Mouse (Mus musculus) 416B (cell line): Measurements from ENCODE around the gene Lyrm9.

Experiments used
- DNase-seq: peaks from one replicate; pipeline ENCODE4 v3.0.0; 2011; ENCODE audit warnings: low read depth

Lyrm9 gene

DNA sequence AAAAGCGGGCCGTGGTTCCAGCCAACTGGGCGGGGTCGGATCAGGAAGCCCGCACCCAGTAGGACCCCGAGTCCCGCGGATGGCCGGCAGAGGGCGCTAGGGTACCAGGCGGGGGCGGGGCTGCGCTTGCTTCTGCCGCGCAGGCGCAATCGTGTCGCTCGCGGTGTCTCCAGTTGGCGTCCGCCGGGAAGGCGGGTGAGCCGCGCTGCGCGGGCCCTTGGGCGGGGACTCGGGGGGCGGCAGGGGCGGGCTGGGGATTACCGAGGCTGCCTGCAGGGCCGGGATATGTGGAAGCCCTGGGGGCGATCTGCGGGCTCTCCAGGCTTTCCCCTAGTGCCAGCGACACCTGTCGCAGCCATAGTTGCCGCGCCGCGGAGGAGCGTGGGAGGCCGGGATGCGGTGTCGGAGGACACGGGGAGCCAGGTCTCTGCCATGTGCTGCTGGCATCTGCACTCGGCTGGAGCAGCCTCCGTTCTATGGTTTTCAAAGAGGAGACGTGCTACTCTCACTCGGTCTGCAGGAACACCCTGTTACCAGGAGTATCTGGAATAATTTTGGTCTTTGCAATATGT is at the start of gene Lyrm9:
Gene Lyrm9 (plus strand): TSS at position 143 of the 572 bp plus-strand sequence.
- DNase-seq, result peak; percentile 90

DNA sequence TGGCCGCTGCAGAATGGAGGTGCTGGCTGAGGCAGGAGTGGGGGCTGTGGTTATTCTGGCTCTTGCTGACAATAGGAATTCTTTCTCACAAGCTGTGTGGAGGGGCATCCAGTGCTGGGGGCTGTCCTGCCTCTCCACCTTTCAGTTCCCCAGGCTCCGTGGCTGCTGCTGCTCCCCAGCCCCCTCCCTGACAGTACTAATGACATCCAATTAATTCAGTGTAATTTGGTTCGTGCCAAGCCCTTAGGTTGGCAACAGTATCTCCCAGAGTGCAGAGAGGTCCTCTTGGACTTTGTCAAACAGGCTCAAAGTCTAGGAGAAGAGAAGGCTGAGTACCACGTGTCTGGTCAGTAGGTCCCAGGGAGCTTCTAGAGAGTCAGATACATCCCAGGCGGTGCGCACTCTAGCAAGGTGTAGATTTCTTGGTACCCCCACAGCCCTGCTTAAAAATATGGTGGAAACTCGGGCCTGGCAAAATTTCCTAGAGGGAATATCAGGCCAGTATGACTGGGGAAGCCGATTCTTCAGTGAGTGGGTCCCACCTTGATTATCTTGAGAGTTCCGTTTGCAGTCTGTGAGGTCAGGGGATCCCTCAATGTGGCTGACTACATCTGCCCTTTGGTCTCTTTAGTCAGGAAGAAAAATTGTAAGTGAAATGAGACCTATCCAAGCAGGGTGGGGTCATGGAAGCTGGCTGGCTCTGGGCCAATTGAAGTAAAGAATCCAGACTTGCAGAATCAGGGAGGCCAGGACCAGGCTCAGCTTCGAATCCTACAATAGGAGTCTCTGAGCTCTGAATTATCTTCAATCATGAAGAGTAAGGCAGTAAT is 48.3 kb upstream of the Lyrm9 start:
- DNase-seq, result no peak

DNA sequence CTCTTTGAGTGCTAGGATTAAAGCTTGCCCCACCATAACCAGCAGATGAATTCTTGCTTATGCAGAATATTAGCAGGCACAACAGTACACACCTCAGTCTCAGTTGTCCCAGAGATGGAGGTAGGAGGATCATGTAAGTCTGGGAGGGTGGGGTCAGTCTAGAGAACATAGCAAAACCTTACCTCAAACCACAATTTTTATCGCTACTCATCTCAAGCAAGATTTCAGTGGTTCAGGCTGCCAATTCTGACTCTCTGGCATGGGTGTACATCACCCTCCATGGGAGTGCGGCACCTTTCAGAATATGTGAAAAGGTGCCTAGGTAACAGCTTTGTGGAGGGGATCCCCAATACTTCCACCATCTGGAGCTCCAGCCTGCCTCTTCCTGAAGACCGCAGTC is 46.4 kb upstream of the Lyrm9 start:
- no peak for DNase-seq

DNA sequence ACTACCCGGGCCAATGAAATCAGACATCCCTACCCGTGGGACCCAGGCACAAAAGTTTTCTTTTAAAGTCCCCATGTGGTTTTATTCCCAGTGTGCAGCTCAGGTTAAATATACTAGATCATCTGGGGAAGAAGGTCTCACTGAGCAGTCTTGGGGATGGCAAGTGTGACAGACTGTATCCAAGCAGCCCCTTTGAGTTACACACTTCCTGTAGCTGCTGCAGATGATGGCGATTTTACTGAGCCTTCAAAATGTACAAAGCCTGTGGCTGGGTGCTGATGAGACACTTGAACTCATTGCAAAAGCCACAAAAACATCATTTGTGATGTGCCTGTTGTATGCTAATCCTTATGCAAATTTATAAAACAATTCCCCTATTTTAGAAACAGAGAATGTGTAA is 45.8 kb upstream of the Lyrm9 start:
- no peak for DNase-seq

DNA sequence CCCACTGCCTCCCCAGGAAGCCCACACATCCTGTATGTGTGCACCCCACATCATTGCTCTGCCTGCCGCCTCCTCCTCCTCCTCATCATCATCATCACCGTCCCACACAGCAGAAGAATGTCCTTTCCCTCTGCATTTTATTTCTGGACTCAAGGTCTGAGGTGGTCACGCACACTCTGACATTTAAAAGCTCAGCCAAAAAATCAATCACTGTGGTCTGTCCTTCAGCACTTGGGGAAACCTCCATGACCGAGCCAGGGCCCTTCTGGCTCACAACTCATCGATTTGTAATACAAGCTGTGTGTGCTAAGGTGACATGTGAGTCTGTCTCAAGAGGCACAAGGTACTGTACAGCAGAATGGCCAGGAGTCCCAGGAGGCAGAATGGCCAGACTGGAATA is 44.1 kb upstream of the Lyrm9 start:
- DNase-seq, result no peak

DNA sequence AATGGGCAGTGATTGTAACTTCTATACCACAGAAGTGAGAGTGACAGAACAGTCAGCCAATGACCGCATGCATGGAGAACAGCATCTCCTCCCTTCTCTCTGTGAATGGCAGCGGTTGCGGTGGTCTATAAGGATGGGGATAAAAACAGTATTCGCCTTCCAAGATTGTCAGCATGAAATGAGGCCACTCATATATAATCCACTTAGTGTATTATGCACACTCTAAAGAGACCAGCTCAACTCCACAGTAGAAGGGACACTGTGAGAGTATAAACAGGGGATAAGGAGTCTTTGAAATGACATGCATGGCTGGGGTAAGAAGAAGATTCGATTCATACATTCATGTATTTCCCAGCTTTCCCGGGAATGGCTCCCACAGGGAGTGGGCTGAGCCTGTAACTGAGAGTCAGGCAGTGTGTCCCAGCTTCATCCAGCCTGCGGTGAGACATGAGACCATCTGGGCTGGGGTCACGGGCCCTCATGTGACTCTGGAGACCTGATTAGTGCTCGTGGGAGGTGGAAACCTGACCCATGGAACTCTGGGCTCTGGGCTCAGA is 43.5 kb upstream of the Lyrm9 start:
- no peak for DNase-seq

DNA sequence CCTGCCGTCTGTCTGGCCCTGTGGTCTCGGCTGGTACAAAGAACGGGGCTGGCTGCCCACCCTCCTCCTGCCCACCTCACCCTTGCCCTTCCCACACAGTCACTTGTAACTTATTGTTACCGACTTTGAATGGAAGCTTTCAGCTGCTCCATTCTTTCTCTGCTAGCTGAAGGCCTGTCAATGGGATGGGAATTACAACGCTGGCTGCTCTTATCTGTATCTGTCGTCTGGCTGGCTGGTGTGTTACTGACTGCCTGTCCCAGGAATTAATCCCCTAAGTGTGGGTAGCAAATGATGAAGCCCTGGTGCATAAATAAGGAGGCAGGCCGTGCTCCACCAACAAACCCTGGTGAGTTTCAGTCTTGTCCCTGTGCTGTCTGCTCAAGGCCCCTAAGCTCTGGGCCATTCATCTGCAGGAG is 40.4 kb upstream of the Lyrm9 start:
- no peak for DNase-seq

DNA sequence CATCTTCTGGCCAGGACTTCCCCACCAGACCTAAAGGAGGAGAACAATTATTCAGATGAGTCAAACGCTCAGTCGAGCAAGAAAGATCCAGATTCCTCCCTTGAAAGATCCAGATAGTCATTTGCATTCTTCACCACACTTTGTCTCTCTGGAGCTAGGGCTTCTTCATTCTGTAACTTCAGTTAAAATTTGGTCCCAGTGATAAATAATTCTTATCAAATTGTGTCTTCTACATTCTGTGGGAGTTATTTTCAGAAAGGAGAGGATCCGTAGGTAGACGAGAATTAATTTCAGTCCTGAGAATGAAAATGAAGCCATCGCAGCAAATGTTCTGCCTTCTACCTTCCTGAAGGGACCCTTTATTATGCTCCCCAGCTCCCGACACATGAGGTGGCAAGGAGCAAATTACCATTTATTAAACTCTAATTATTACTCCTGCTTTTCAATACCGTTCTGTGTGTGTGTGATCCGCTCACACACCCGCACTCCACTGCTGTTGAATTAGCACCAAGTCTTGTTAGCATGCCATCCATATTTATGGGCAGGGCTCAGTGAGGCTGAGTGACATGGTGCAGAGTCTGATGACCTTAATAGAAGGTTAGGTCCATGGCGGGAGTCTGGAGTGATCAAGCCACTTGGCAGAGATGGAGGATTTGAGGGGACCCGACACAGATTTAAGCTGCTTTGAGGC is 36.9 kb upstream of the Lyrm9 start:
- DNase-seq, result no peak

DNA sequence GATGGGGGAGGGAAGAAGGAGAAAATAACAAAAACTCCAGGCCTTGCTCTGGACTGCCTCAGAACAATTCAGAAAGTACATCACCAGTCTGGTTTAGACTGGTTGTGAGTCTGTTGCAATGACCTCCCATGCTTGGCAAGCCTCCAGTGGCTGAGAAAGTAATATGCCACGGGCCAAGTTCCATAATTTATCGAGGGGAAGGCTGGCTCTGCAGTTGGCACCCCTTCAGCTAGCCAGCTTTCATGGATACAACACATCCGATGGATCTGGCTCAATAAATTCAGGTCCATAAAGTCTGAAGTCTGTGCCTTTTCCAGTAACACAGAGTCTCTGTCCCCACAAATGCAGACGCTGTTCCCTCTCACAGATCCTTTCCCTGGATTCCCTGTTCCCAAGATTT is 34.8 kb upstream of the Lyrm9 start:
- peak; percentile 82 for DNase-seq

DNA sequence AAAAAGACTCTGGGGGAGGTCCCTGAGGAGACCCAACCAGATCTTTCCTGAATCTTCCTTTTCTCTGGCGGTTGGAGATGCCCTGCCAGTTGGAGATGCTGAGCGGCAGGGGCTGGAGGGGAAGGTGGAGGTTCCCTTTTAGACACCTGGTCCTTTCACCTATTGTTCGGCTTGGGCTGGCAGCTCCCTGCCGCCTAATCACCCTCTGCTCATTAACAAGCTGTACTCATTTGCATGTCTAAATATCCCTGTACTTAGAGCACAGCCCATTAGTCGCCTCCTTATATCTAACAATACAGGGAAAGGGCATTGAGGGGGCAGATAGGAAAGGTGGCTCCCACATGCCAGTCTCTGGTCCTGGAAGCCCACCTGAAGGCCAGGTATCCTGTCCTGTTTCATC is 34.3 kb upstream of the Lyrm9 start:
- no peak for DNase-seq

DNA sequence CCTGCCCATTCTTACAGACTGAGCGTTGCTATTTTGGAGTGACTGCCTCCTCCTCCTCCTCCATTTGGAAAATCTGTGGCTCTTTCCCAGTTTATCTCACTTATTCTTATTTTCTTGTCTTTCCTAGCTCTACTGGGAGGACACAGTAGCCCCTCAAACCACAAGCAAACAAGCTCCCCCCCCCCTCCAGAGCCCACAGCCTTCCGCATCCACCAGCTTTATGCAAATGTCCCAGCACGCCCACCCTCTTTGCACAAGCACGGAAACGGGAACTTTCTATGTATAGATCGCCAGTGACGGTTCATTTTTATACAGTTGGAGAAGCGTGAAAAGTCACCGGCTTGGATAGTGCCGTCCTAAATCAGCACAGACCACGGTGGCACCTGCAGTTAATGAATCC is 33.9 kb upstream of the Lyrm9 start:
- DNase-seq, result peak; percentile 69

DNA sequence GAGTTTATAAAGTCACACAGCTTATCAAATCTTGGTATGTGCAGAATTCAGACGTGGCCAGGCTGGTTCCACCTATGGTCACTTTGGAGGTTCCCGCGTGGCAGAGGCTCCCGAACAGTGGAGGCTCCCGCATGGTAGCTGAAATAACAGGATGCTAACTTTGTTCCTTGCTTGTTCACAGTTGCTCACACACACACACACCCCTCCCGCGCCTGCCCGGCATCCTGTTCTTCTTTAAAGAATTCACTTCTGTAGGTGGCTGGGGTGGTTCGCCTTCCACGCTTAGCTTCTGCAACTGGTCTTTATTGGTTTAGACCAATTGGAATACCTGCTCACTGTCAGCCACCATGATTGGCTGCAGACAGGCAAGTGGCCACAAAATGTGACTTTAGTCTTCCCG is 33.3 kb upstream of the Lyrm9 start:
- no peak for DNase-seq

DNA sequence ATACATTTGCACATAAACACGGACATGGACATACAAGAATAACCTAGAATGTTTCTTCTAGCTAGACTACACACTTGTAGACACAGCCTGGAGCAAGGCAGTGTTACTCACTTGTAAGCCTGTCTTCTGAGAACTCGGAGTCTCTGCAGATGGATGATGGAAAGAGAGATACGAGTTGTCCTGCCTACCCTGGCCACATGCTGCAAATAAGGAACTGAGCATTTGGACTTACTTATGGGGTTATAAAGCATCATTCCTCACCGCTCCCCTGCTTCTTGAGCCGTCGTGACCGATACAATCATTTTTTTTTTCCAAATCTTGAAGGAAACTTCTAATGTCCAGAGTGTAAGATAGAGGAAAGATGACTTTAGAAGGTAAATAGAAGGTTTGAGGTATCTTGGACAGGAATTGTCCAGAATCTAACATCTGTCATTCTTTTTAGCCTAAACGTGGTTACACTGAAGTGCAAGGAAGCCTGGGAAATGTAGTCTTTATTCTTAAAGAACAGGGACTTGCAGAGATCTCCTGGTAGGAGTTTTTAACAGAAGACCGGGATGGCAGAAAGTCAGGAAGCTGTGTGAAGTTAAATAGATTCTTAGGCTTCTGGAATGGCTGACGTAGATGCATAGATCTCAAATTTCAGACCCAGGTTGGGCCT is 30.2 kb upstream of the Lyrm9 start:
- DNase-seq, result no peak

DNA sequence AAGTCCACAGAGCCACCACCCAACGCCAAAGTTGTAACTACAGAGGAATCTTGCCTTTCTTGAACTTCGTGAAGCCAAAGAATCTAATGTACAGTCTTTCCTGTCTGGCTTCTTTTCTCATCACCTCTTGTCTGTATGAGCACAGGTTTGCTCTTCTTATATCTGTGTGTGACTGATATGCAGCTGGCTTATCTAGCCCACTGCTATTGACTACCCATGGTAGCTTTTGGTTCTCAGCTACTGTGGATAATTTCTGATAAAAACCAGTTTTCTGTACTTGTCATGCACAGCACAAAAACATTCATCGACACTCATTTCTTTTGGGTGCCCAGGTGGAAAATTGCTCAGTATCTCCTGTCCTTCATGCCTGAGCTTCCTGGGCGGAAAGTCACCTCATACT is 25.3 kb upstream of the Lyrm9 start:
- DNase-seq, result no peak

DNA sequence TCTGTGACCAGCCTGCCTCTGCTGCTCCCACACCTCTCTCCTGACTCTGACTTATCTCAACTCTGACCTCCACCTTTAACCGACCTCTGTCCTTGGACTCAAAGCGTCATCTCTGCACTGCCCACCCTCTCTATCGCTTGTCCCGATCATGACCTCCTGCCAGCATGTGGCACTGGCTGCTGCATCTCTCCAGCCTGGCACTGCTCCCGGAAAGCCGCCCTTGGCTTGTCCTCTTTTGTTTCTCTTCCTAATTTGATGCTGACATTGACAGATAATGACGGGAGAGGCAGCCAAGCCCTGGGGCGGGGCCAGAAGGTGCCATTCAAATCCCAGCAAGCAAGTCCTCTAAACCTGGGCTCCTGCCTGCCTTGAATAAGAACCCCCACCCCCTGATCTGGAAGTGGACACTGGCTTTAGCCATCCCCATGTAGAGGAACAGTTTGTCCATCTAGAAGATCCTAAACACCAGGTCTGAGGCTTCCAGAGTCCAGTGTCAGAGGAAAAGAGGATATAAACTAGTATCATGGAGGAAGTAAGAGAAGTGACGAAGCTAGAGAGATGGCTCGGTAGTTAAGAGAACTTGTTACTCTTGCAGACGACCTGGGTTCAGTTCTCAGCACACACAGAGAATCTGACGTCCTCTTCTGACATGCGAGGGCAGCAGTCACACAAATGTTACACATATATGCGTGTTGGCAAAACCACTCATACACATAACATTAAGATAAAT is 22.6 kb upstream of the Lyrm9 start:
- DNase-seq, result no peak

DNA sequence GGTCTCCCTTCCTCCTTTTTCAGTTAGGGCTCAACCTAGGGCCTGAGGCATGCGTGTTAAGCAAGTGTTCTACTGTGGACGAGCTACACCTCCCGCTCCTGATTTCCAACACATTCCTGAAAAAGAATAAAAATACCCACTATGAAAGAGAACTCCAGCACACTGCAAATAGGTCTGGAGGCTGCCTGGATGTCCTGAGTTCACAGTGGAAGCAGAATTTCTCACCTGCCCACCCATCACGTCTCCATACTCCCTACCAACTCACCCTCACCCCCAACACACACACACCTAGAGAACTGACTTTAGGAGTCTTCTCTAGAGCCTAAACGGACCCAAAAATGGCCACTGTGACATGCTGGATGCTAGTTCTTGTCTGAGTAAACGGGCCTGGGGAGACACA is 21.8 kb upstream of the Lyrm9 start:
- DNase-seq, result no peak

DNA sequence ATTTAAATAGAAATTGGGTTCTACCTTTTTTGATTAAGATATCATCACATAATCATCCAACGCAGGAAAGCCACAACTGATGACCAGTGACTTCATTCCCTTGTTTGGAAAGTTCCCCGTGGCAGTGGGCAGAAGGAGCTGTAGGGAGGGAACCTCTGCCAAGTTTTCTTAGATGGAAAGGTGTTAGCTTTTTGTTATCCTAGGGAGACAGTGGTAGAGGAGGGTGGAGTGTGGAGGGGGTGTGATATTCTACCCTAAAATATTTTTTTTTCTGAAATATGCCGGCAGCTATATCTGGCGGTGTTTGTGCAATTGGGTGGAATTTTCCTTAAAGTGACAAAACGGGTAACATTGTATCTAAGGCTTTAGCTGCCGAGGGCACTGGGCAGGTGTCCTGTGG is 21.2 kb upstream of the Lyrm9 start:
- DNase-seq, result no peak

DNA sequence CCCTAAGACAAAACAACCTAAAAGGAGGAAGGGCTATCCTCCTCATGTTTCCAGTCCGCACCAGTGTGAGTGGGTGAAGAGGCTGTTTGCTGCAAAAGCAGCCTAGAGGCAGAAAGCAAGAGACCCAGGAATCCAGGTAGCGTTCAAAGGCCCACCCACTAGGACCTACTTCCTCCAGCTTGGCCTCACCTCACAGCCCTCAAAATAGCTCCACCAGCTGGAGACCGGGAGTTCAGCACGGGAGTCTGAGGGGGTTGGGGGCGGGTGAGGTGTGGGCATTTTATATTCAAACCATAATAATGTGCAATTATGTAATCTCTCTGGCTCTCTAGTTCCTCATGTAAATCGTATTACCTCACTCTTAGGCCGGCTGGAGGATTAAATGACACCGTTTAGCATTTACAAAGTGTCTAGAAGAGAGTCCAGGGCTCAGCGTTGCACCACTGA is 20.7 kb upstream of the Lyrm9 start:
- DNase-seq, result peak; percentile 30

DNA sequence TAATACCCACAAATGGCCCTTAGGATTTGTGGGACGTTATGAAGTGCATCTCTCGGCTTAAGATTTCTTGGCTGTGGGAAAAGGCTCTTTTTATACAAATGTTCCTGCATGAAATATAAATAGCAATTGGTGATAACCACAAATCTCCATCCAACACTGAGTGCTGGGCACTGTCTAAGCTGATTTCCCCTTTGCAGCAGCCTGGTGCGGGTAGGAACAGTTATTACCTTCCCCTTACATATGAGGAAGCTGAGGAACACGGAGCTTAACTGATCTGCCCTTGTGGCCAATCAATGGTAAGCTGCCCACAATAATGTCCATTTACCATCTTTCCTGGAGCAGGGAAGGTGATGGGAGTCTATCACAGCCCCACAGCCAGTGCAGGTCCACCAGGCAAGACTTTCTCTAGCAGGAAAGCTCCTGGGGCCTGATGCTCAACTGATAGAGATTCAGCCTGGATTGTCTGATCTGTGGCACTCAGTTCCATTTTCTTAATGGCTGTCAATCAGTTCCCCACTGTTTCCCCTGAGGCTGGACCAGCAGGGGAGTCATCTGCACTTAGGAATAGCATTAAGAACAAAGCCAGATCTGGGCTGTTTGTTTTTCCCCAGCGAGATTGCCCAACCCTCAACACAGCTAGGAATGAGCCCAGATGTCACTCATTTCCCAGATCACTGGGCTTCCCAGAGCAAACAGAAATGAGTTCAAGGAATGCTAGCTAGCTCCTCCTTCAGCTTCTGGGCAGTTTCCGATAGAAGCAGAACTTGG is 18.9 kb upstream of the Lyrm9 start:
- no peak for DNase-seq

DNA sequence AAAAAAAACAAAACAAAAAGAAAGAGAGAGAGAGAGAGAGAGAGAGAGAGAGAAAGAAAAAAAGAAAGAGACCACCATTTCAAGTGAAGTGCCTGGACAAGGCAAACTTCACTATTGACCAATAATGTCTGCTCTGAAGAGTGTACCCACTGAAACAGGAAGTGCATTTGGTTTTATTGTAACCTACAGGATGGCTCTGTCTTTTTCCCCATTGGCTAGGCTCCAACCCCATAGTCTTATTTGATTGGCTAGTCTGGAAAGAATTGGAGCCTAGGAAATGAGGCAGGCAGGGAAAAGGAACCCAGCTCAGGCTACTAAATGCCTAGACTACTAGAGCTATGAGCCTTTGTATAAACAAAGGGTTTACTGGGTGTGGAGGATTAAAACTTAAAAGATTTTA is 17.0 kb upstream of the Lyrm9 start:
- peak; percentile 87 for DNase-seq

DNA sequence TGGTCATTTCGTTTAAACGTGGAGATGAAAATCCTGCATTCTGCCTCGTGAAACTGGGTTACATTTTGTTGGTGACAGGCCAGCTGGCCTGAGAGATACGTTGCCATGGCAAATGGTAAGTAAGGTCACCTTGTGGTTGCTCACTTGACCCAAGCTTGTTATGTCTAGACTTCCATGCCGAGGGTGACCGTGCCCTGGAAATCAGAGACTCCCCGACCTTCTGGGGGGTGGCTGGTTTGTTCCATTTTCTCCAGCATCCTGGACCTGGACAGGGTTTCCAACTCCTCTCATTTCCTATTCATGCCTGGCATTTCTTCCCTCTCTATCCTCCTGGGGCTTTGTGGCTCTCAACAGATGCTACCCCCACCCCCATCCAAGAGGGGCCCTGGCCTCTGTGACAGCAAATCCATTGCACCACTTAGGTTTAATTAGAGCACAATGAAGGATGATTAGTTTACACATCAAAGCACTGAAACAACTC is 11.9 kb upstream of the Lyrm9 start:
- no peak for DNase-seq
